Mouse (Mus musculus): ENCODE results near the gene Olfr1502. TPM values are rescaled to one million over a fixed set of nuclear protein-coding genes. Genes with fewer than 3 reads are reported as not detected.
"Not testable (repeated sequence)": the region's sequence is repeated elsewhere in the genome, so short reads cannot be mapped to it uniquely, and the experiment has no call there.

Olfr1502 gene
- not detected in 2 replicates for total RNA-seq (2014; rRNA removed)
- polyA plus RNA-seq (2015; fragmentation: Nextera tagmentation; extraction: Ambion mirVana) = not detected in 2 replicates

DNA sequence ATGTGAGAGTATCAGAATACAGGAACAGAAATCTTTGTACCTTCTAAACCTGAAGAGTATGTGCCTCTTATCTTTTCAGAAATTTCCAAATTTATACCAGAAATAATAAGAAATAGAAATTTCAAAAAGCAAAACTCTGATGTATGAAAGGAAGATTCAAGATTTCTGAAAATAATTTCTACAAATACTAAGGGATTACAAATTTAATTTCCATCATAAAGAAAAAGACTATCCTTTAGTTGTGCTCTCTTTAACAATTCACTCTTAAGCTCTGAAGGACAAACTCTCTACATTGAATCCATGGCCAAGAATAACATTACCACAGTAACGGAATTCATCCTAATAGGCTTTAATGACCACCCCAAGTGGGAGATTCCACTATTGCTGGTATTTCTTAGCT, at the start of gene Olfr1502:
TSS of gene Olfr1502 (plus strand) at position 301 of the 400 bp plus-strand sequence.
- no peaks in the 10 kb centered on the region for H3K4me1 ChIP-seq (ENCODE audit: insufficient read depth, low read length)
- H3K36me3 ChIP-seq (ENCODE audit: insufficient read depth, low read length) = no peaks in the 10 kb centered on the region
- no peaks in the 10 kb centered on the region for H3K27me3 ChIP-seq (ENCODE audit: insufficient read depth, low read length)
- no peak within 1 kb of the TSS for H3K9ac ChIP-seq (replicated peaks; ENCODE audit: low read length)
- no peak for TF ChIP-seq CTCF (IDR thresholded peaks at IDR 0.05; ENCODE audit: low read depth)
- whole genome bisulfite sequencing = 76% methylated on average over 1 of the region's 1 CpGs
- H3K4me2 ChIP-seq (ENCODE audit: low read depth, low read length) = no peak within 1 kb of the TSS
- no peaks in the 10 kb centered on the region for H3K9me3 ChIP-seq (ENCODE audit: low read length)
- H3K4me3 ChIP-seq (ENCODE audit: low read length) = no peak within 1 kb of the TSS
- ATAC-seq (no peak), DNase-seq (ENCODE audit: low spot score) (no peak)
- no peak within 1 kb of the TSS for H3K27ac ChIP-seq

DNA sequence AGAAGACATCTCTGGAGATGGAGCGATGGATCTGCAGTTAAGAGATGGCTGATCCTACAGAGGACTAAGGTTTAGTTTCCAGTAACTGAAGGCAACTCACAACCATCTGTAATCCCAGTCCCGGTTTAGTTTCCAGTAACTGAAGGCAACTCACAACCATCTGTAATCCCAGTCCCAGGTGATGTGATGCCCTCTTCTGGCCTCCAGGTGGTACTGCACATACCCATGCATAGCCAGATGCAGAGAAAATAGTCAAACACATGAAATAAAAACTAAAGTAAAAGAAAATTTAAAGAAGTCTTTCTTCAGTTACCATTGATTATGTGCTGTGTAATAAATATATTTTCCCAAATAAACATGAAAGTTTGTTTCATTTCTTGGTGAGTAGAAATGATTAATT, 48.8 kb upstream of the Olfr1502 start:
- Histone ChIP-seq H3K36me3 (ENCODE audit: insufficient read depth, low read length) (no peaks in the 10 kb centered on the region), H3K27ac (no peak overlapping the region), H3K9me3 (ENCODE audit: low read length) (no peaks in the 10 kb centered on the region), H3K4me3 (ENCODE audit: low read length) (no peak overlapping the region), H3K4me1 (ENCODE audit: insufficient read depth, low read length) (no peaks in the 10 kb centered on the region), H3K4me2 (ENCODE audit: low read depth, low read length) (no peak overlapping the region), H3K27me3 (ENCODE audit: insufficient read depth, low read length) (no peaks in the 10 kb centered on the region), H3K9ac (replicated peaks; ENCODE audit: low read length) (no peak overlapping the region)
- DNase-seq (ENCODE audit: low spot score) (no peak), ATAC-seq (no peak)
- WGBS = 60% methylated on average over 2 of the region's 2 CpGs
- peak; percentile 49 for TF ChIP-seq CTCF (IDR thresholded peaks at IDR 0.05; ENCODE audit: low read depth)

DNA sequence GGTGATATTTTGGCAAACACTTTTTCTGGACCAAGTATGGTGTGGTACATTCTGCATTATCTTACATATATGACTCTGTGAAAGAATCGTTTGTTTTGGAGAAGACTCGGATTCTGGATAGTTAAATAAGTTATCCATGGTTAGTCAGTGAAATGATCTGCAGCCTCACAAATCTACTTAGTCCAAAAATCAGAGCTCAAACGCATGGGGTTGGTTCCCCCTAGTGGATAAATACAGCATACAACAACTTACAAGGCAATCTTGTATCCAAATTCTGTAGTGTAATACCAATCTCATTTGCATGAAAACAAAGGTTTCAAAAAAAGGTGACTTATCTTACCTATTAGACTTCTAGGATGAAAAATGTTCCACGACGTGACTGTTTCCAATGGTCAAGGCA, 42.8 kb upstream of the Olfr1502 start:
- H3K9me3 ChIP-seq (ENCODE audit: low read length) = no peaks in the 10 kb centered on the region
- no peak overlapping the region for H3K9ac ChIP-seq (replicated peaks; ENCODE audit: low read length)
- no peaks in the 10 kb centered on the region for H3K27me3 ChIP-seq (ENCODE audit: insufficient read depth, low read length)
- 32% methylated on average over 5 of the region's 5 CpGs for WGBS
- H3K4me2 ChIP-seq (ENCODE audit: low read depth, low read length) = no peak overlapping the region
- no peak overlapping the region for H3K4me3 ChIP-seq (ENCODE audit: low read length)
- TF ChIP-seq CTCF (IDR thresholded peaks at IDR 0.05; ENCODE audit: low read depth) = peak; percentile 72
- ATAC-seq (peak; percentile 58; the same call in 1 of the 2 replicates), DNase-seq (ENCODE audit: low spot score) (peak; percentile 63)
- no peaks in the 10 kb centered on the region for H3K36me3 ChIP-seq (ENCODE audit: insufficient read depth, low read length)
- H3K4me1 ChIP-seq (ENCODE audit: insufficient read depth, low read length) = no peaks in the 10 kb centered on the region
- H3K27ac ChIP-seq = no peak overlapping the region

DNA sequence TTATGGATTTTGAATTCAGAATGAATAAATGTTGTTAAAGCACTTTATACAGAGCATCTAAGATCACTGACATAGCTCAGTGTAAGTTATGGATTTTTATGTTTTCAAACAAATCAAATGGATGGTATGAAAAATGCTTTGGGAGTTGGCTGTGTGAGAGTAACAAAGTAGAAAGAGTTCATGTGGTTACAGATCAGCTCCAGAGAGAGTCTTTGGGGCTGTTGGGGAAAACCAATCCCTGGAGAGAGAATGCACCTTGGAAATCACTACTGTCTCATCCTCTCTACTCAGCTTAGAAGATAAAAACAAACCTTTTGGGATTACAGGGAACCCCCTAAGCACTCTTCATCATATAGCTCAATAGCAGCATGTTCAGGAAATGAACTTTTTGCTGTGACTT, 42.2 kb upstream of the Olfr1502 start, which contains the start of gene Olfr1499:
TSS of gene Olfr1499 (minus strand) at position 101 of the 400 bp plus-strand sequence.
- H3K4me1 ChIP-seq (ENCODE audit: insufficient read depth, low read length) = no peaks in the 10 kb centered on the region
- no peaks in the 10 kb centered on the region for H3K9me3 ChIP-seq (ENCODE audit: low read length)
- TF ChIP-seq CTCF (IDR thresholded peaks at IDR 0.05; ENCODE audit: low read depth) = no peak
- ATAC-seq (no peak), DNase-seq (ENCODE audit: low spot score) (no peak)
- no peaks in the 10 kb centered on the region for H3K27me3 ChIP-seq (ENCODE audit: insufficient read depth, low read length)
- H3K4me2 ChIP-seq (ENCODE audit: low read depth, low read length) = no peak within 1 kb of the TSS
- no peak within 1 kb of the TSS for H3K9ac ChIP-seq (replicated peaks; ENCODE audit: low read length)
- H3K4me3 ChIP-seq (ENCODE audit: low read length) = no peak within 1 kb of the TSS
- H3K27ac ChIP-seq = no peak within 1 kb of the TSS
- H3K36me3 ChIP-seq (ENCODE audit: insufficient read depth, low read length) = no peaks in the 10 kb centered on the region

DNA sequence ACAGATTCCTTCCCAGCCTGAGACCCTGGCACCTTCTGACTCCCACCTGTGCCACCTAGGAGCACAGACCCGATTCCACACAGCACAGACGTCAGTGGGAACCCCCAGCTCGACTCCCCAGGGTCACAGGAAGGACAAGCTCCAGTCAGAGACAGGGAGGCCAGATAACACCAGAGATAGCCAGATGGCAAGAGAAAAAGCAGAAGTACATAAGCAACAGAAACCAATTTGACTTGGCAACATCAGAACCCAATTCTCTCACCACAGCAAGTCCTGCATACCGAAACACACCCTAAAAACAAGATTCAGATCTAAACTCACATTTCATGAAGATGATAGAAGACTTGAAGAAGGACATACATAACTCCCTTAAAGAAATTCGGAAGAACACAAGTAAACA, 40.7 kb upstream of the Olfr1502 start:
- Histone ChIP-seq H3K4me1 (ENCODE audit: insufficient read depth, low read length) (no peaks in the 10 kb centered on the region), H3K27me3 (ENCODE audit: insufficient read depth, low read length) (no peaks in the 10 kb centered on the region), H3K36me3 (ENCODE audit: insufficient read depth, low read length) (no peaks in the 10 kb centered on the region), H3K4me3 (ENCODE audit: low read length) (no peak overlapping the region), H3K27ac (no peak overlapping the region), H3K4me2 (ENCODE audit: low read depth, low read length) (no peak overlapping the region), H3K9me3 (ENCODE audit: low read length) (no peaks in the 10 kb centered on the region), H3K9ac (replicated peaks; ENCODE audit: low read length) (no peak overlapping the region)
- ATAC-seq (no peak), DNase-seq (ENCODE audit: low spot score) (no peak)
- WGBS = 67% methylated on average over 5 of the region's 5 CpGs
- no peak for TF ChIP-seq CTCF (IDR thresholded peaks at IDR 0.05; ENCODE audit: low read depth)

DNA sequence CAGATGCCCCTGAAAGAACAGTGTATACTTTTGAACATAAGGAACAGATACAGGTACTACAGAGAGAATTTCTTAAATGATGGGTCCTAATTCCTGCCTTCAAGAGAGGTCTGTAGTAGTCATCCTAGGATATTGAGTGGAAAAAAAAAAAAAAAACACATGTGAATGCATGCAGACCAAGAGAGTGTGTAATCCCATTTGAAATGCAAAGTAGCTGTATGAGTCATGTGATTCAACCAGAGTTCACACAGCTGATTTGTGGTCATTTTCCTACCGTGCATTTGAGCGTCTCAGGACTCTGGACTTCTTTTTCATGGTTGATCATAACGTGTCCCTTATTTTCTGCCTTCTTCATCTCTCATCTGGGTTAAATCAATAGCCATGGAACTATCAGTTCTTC, 33.1 kb upstream of the Olfr1502 start:
- no peak for TF ChIP-seq CTCF (IDR thresholded peaks at IDR 0.05; ENCODE audit: low read depth)
- DNase-seq (ENCODE audit: low spot score) (no peak), ATAC-seq (no peak)
- Histone ChIP-seq H3K4me2 (ENCODE audit: low read depth, low read length) (no peak overlapping the region), H3K9me3 (ENCODE audit: low read length) (no peaks in the 10 kb centered on the region), H3K4me3 (ENCODE audit: low read length) (no peak overlapping the region), H3K4me1 (ENCODE audit: insufficient read depth, low read length) (no peaks in the 10 kb centered on the region), H3K9ac (replicated peaks; ENCODE audit: low read length) (no peak overlapping the region), H3K36me3 (ENCODE audit: insufficient read depth, low read length) (no peaks in the 10 kb centered on the region), H3K27ac (no peak overlapping the region), H3K27me3 (ENCODE audit: insufficient read depth, low read length) (no peaks in the 10 kb centered on the region)
- WGBS = 64% methylated on average over 3 of the region's 3 CpGs

DNA sequence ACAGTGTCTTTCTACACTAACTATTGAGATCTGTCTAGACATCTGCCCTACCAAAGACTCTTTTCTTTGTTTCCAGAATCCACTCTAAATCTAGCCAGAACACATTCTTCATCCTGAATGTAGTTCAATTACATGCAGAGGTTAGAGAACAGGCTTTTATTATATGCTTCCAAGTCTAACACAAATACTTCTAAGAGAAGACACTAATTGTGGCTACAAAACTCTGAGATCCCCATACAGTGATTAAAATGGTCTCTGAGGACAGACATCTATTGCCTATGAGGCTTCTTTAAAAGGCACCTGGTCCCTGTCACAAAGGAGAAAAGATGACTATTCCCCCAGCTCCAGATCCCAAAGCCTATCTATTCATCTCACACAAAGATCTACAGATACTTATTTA, 31.2 kb upstream of the Olfr1502 start, which contains the start of gene Olfr1500:
TSS of gene Olfr1500 (minus strand) at position 101 of the 400 bp plus-strand sequence.
- Histone ChIP-seq H3K4me2 (ENCODE audit: low read depth, low read length) (no peak within 1 kb of the TSS), H3K27ac (no peak within 1 kb of the TSS), H3K9me3 (ENCODE audit: low read length) (no peaks in the 10 kb centered on the region), H3K27me3 (ENCODE audit: insufficient read depth, low read length) (no peaks in the 10 kb centered on the region), H3K4me1 (ENCODE audit: insufficient read depth, low read length) (no peaks in the 10 kb centered on the region), H3K4me3 (ENCODE audit: low read length) (no peak within 1 kb of the TSS), H3K9ac (replicated peaks; ENCODE audit: low read length) (no peak within 1 kb of the TSS), H3K36me3 (ENCODE audit: insufficient read depth, low read length) (no peaks in the 10 kb centered on the region)
- DNase-seq (ENCODE audit: low spot score) (no peak), ATAC-seq (no peak)
- TF ChIP-seq CTCF (IDR thresholded peaks at IDR 0.05; ENCODE audit: low read depth) = no peak

DNA sequence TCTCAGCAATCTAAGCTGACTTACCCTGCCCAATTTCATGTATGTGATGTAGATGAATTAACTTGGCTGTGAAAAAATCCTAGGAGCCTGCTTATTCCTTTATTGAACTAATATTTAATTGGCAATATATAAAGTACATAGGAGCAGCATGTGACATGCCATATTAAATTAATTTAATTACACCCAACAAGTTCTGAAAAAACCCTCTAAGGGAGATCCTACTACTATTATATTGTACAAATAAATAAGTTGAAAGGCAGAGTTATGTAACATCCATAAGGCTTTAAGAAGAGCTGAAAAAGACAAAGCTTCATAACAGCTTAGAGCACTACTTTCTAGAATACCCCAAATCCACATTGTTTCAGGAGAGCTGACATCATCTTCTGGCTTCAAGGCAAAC, 11.0 kb upstream of the Olfr1502 start, which contains the start of gene Olfr1501:
TSS of gene Olfr1501 (minus strand) at position 101 of the 400 bp plus-strand sequence.
- not testable (repeated sequence) for H3K9me3 ChIP-seq (ENCODE audit: low read length); H3K4me2 ChIP-seq (ENCODE audit: low read depth, low read length); H3K4me1 ChIP-seq (ENCODE audit: insufficient read depth, low read length); H3K27ac ChIP-seq; H3K9ac ChIP-seq (replicated peaks; ENCODE audit: low read length); H3K27me3 ChIP-seq (ENCODE audit: insufficient read depth, low read length); H3K4me3 ChIP-seq (ENCODE audit: low read length); H3K36me3 ChIP-seq (ENCODE audit: insufficient read depth, low read length); DNase-seq (ENCODE audit: low spot score); ATAC-seq
